Mouse (Mus musculus) kidney, embryonic 16.5 days (tissue): Measurements from ENCODE around the gene Cfi. TPM values are rescaled to one million over a fixed set of nuclear protein-coding genes. Genes with fewer than 3 reads are reported as not detected.

Experiments used
- ATAC-seq: fragments of 200-750 bp; cut with Nextera tagmentation; 2 replicates; pipeline ENCODE4 v1.8.0; 2017; ENCODE audit warnings: moderate TSS enrichment; ENCODE audit not compliant: low FRiP score, low TSS enrichment
- H3K27ac ChIP-seq: fragments of 300-500 bp; sonication (generic); 2 replicates; pipeline ENCODE4 v1.5.1; 2014; ENCODE audit warnings: low read length
- H3K27me3 ChIP-seq: fragments of 300-500 bp; sonication (generic); 2 replicates; pipeline ENCODE4 v1.6.1; 2014; ENCODE audit warnings: low read length, control low read depth, mixed read lengths; ENCODE audit not compliant: insufficient read depth
- H3K36me3 ChIP-seq: fragments of 300-500 bp; sonication (generic); 2 replicates; pipeline ENCODE4 v1.6.1; 2014; ENCODE audit warnings: low read length, control low read depth, mixed read lengths; ENCODE audit not compliant: insufficient read depth
- H3K4me1 ChIP-seq: fragments of 300-500 bp; sonication (generic); 2 replicates; pipeline ENCODE4 v1.6.1; 2014; ENCODE audit warnings: low read length, control low read depth, mixed read lengths; ENCODE audit not compliant: insufficient read depth
- H3K4me2 ChIP-seq: fragments of 300-500 bp; sonication (generic); replicated peaks from 2 replicates; pipeline ENCODE4 v1.6.1; 2014; ENCODE audit warnings: low read depth, low read length
- H3K4me3 ChIP-seq: fragments of 300-500 bp; sonication (generic); 2 replicates; pipeline ENCODE4 v1.5.1; 2014; ENCODE audit warnings: mild to moderate bottlenecking, low read length
- H3K9ac ChIP-seq: fragments of 300-500 bp; sonication (generic); replicated peaks from 2 replicates; pipeline ENCODE4 v1.6.1; 2014; ENCODE audit warnings: low read length
- H3K9me3 ChIP-seq: fragments of 300-500 bp; sonication (generic); 2 replicates; pipeline ENCODE4 v1.6.1; 2016; ENCODE audit warnings: low read length, control low read depth
- WGBS: fragments of 180-500 bp; shearing (Covaris S2); extraction: QIAGEN DNeasy Blood & Tissue Kit; methylation state at CpG from one replicate; pipeline ENCODE4 v1.1.7; 2014; 5-methylcytosine and 5-hydroxymethylcytosine counted together
- polyA plus RNA-seq: library from polyadenylated mRNA; unstranded; fragments of >200 nt; fragmentation: Nextera tagmentation; extraction: Ambion mirVana; gene quantifications from 2 replicates; pipeline ENCODE4 v1.2.1, GENCODE M21; 2015

The Cfi gene
- polyA plus RNA-seq, 1 experiment from 2014 or later: 24.6 TPM

DNA sequence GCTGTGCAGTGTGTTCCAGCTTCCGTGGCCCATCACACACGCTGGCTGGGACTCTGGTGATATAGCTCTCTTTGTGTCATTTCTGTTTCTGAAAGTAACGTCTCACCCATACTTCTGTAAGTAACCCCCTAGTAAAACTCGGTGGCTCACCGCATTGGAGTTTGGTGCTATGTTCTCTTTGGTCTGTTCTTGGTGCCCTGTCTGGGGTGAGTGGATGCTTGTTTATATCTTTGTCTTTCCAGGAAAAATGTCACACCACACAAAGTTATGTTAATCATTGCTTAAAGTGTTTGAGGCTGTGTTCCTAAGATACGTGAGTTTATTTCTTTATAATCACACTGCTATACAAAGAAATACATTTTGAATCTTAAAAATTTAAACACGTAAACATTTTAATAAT lies 11.2 kb downstream of the Cfi start:
- H3K4me1 ChIP-seq: no peaks in the 10 kb centered on the region
- no peak overlapping the region for H3K4me2 ChIP-seq
- H3K4me3 ChIP-seq: no peak overlapping the region
- H3K9ac ChIP-seq: no peak overlapping the region
- H3K36me3 ChIP-seq: no peaks in the 10 kb centered on the region
- H3K27me3 ChIP-seq: no peaks in the 10 kb centered on the region; the same call in 1 of the 2 replicates
- no peak overlapping the region for H3K27ac ChIP-seq
- no peaks in the 10 kb centered on the region for H3K9me3 ChIP-seq
- no peak for ATAC-seq
- 76% methylated on average over 7 of the region's 7 CpGs for WGBS

DNA sequence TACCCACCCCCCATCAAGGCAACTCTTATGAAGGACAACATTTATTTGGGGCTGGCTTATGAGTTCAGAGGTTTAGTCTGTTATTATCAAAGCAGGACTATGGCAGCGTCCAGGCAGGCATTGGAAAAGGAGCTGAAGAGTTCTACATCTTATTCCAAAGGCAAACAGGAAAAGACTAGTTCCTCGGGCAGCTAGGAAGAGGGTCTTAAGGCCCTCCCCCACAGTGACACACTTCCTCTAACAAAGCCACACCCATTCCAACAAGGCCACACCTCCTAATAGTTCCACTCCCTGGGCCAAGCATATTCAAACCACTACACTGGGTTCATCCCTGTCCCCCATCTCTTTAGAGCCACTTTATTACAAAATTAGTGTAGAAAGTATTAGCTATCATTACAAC lies 26.9 kb downstream of the Cfi start:
- ATAC-seq: no peak

DNA sequence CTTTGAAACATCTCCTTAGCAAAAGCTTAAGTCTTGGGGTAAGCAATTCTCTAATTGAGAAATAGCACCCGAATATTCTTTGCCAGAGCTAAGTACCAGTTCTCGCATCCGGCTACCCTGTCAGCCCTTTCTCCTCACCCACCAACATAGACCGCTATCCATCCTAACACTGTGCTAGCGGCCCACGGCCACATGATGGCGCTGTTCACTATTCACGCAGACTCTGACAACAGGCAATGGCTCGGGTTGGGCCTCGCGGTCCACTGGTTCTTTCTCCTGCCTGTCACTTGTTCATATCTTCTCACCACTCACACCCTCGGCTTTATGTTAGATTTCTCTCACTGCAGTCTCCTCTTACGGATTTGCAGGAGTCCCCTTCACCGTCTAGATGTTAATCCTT lies 28.0 kb downstream of the Cfi start:
- Histone ChIP-seq H3K27me3 (no peaks in the 10 kb centered on the region), H3K9ac (no peak overlapping the region), H3K4me2 (no peak overlapping the region), H3K9me3 (0 out of 2 replicates have a peak, but pooled peaks cover 3% of the 10 kb centered on the region), H3K4me3 (no peak overlapping the region), H3K4me1 (no peaks in the 10 kb centered on the region), H3K36me3 (no peaks in the 10 kb centered on the region), H3K27ac (no peak overlapping the region)
- ATAC-seq: no peak
- 54% methylated on average over 14 of the region's 14 CpGs for WGBS

More for the DNA sequence above, 26.9 kb downstream of the Cfi start:
- Histone ChIP-seq H3K4me1 (no peaks in the 10 kb centered on the region), H3K27ac (no peak overlapping the region), H3K4me2 (no peak overlapping the region), H3K9ac (no peak overlapping the region), H3K27me3 (no peaks in the 10 kb centered on the region), H3K4me3 (no peak overlapping the region), H3K9me3 (0 out of 2 replicates have a peak, but pooled peaks cover 7% of the 10 kb centered on the region), H3K36me3 (no peaks in the 10 kb centered on the region)
- WGBS: 75% methylated on average over 2 of the region's 2 CpGs

DNA sequence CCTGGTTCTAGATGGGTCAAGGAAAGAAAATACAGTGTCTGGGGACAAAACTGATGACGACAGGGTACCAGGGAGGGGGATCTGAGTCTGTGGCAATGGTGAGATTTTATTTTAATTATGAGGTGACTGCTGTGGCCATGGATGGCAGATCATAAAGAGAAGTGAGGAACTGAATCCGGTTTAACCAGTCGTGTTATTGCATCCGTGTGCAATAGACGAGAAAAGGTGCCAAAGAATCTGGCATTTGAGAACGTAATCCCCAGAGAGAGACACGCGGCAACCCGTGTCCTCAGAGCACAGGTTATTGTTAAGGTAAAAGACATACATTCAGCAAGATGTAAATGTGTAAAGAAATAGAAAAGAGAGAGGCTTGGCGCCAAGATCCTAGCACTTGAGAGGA lies 41.6 kb downstream of the Cfi start:
- no peak overlapping the region for H3K27ac ChIP-seq
- no peak overlapping the region for H3K4me2 ChIP-seq
- no peaks in the 10 kb centered on the region for H3K9me3 ChIP-seq
- H3K27me3 ChIP-seq: no peaks in the 10 kb centered on the region
- H3K4me1 ChIP-seq: peaks cover 13% of the 10 kb centered on the region
- WGBS: 70% methylated on average over 10 of the region's 10 CpGs
- H3K4me3 ChIP-seq: no peak overlapping the region
- H3K9ac ChIP-seq: no peak overlapping the region
- no peaks in the 10 kb centered on the region for H3K36me3 ChIP-seq
- no peak for ATAC-seq

DNA sequence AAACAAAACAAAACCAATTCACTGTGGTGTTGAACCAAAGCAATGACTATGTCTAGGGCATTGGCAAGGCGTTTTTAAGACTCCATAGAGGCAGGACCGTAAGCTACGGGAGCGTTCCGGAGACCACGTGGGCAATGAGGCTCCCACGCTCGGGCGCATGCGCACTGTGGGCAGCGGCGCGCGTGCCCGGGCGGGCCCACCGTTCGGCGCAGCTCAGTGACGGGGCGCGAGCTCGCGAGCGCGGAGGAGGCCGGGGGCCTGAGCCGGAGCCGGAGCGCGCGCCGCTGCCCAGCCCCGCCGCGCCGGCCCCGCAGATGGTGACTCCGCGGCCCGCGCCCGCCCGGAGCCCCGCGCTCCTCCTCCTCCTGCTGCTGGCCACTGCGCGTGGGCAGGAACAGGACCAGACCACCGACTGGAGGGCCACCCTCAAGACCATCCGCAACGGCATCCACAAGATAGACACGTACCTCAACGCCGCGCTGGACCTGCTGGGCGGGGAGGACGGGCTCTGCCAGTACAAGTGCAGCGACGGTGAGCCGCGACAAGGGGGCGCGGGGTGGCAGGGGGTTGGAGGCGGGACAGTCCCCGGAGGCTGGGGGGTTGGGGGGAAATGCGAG lies 42.8 kb downstream of the Cfi start, which contains the start of gene Pla2g12a:
TSS of gene Pla2g12a (plus strand) at position 202 of the 617 bp plus-strand sequence.
- peak; percentile 92 for ATAC-seq
- H3K27ac ChIP-seq: peak within 1 kb of the TSS; percentile 71
- 0% methylated on average over 60 of the region's 66 CpGs for WGBS
- peaks cover 13% of the 10 kb centered on the region for H3K4me1 ChIP-seq
- H3K4me2 ChIP-seq: peak within 1 kb of the TSS; percentile 92
- peak within 1 kb of the TSS; percentile 75 for H3K4me3 ChIP-seq
- no peaks in the 10 kb centered on the region for H3K36me3 ChIP-seq
- no peaks in the 10 kb centered on the region for H3K9me3 ChIP-seq
- H3K9ac ChIP-seq: peak within 1 kb of the TSS; percentile 86
- no peaks in the 10 kb centered on the region for H3K27me3 ChIP-seq

DNA sequence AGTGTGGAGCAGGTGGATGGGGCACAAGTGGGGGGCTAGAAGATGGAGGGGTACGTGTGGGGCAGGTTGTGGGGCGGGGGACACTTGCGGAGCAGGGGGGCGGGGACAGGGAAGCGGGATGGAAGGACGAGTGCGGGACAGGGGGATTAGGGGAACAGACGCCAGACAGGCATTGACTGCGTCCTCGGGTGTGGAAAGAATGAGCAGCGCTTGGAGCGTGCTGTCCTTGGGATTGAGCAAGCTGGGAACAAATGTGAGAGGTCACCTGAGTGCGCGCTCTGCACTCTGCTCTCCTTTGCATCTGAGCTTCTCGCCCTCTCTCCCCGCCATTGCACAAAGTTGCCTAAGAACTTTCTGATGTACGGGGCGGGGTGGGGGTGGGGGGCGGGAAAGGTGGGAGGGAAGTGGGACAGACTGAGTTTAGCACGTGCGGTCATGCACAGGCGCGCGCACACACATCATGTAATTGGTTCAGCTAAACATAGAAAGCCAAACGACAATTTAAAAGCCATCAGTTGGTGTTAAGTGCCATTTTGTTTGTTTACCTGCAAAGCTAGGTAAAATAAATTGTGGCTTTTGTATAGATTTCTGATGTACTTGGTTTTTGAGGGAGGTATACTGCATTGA lies 43.6 kb downstream of the Cfi start:
- H3K4me3 ChIP-seq: peak overlapping the region; percentile 75
- peak overlapping the region; percentile 92 for H3K4me2 ChIP-seq
- H3K4me1 ChIP-seq: peaks cover 13% of the 10 kb centered on the region
- peak; percentile 77 for ATAC-seq
- H3K27me3 ChIP-seq: no peaks in the 10 kb centered on the region
- no peaks in the 10 kb centered on the region for H3K9me3 ChIP-seq
- H3K36me3 ChIP-seq: no peaks in the 10 kb centered on the region
- WGBS: 1% methylated on average over 24 of the region's 25 CpGs
- H3K9ac ChIP-seq: peak overlapping the region; percentile 86
- peak overlapping the region; percentile 71 for H3K27ac ChIP-seq

DNA sequence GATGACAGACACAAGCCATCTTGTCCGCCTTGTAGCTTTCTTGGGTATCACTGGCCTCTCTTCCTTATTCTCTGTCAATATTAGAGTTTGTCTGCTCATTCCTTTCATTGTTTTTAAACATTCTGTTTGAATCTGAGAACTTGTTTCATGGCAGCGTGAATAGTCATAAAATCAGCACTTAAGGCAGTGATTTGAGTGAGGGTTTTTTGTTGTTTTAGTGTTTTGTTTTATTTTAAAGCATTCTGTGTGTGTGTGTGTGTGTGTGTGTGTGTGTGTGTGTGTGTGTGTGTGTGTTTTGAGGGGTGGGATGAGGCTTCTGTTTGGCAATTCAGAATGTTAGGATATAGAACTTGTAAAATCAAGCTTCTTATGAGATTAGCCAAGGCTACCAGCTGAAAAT lies 44.2 kb downstream of the Cfi start:
- peak overlapping the region; percentile 75 for H3K4me3 ChIP-seq
- no peak for ATAC-seq
- 65% methylated on average over 2 of the region's 2 CpGs for WGBS

DNA sequence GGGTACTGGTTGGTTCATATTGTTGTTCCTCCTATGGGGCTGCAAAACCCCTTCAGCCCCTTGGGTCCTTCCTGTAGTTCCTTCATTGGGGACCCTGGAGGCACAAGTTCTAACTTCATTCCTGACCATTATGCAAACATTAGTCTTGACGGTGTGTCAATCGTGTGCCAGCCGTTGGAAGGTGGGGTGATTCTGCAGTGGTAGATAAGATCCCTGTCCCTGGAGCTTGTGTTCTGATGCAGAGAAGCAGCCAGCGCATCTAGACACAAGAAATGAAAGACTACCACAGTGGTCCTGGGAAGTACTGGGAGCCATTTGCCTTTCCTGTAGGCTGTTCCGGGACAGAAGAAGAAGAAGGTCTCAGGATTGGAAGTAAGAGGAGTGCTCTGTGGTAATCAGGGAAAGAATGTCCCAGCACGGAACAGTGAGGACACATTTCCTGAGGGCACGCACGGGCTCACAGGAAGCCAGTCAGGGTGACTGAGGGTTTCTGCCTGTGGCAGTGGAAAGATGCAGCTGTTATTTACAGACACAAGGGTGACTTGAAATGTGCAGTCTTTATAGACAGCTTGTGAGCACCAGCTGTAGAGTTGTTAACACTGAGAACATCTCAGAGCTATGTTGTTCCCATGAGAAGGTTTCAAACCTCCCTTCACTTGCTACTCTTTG lies 45.4 kb downstream of the Cfi start:
- WGBS: 76% methylated on average over 8 of the region's 8 CpGs
- no peak for ATAC-seq
- H3K9ac ChIP-seq: no peak overlapping the region
- H3K27me3 ChIP-seq: no peaks in the 10 kb centered on the region
- H3K4me3 ChIP-seq: no peak overlapping the region
- H3K36me3 ChIP-seq: no peaks in the 10 kb centered on the region
- H3K4me1 ChIP-seq: peaks cover 13% of the 10 kb centered on the region
- H3K9me3 ChIP-seq: no peaks in the 10 kb centered on the region
- no peak overlapping the region for H3K27ac ChIP-seq
- no peak overlapping the region for H3K4me2 ChIP-seq

More for the DNA sequence above, 44.2 kb downstream of the Cfi start:
- H3K9me3 ChIP-seq: no peaks in the 10 kb centered on the region
- H3K9ac ChIP-seq: no peak overlapping the region
- no peak overlapping the region for H3K27ac ChIP-seq
- no peaks in the 10 kb centered on the region for H3K36me3 ChIP-seq
- peak overlapping the region; percentile 92 for H3K4me2 ChIP-seq
- H3K27me3 ChIP-seq: no peaks in the 10 kb centered on the region
- H3K4me1 ChIP-seq: peaks cover 13% of the 10 kb centered on the region

DNA sequence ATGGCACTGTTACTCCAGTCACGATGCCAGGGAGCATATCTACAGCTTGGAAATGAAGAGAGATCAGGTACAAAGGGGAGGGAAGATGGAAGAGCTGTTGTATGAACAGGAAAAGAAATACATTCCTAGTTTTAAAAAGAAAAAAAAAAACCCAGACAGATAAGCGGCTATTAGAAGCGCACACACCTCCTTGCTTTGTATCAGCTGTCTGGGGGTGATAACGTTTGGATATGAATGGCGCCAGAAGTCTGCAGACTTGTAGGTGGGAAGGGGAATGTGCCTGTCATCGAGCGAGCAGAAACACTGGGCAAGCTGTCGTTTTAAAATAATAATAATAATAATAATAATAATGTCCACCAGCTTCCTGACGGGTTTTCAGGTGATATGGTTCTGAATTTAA lies 49.9 kb downstream of the Cfi start:
- no peak overlapping the region for H3K4me3 ChIP-seq
- no peak overlapping the region for H3K9ac ChIP-seq
- peaks cover 3% of the 10 kb centered on the region; the same call in 1 of the 2 replicates for H3K4me1 ChIP-seq
- H3K9me3 ChIP-seq: no peaks in the 10 kb centered on the region
- no peak overlapping the region for H3K27ac ChIP-seq
- no peak for ATAC-seq
- no peaks in the 10 kb centered on the region for H3K27me3 ChIP-seq
- 85% methylated on average over 9 of the region's 9 CpGs for WGBS
- no peak overlapping the region for H3K4me2 ChIP-seq
- peaks cover 6% of the 10 kb centered on the region; the same call in 1 of the 2 replicates for H3K36me3 ChIP-seq

DNA sequence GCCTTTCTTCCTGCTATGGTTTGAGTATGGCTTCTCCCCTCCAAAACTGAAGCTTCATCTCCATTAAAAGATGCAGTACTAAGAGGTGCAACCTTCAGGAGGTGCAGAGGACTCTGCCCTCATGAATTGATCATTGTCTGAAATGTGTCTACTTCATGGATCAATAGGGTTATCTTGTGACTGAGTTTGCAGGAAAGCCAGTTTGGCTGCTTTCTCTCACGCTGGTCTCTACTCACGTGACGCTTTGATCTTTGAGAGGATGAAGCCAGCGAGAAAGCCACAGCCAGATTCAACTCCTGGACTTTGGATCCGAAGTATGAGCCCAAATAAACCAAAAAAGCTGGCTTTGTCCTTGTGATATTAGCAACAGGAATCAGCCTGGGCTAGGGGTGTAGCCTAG lies 50.7 kb downstream of the Cfi start:
- no peaks in the 10 kb centered on the region for H3K27me3 ChIP-seq
- no peak for ATAC-seq
- WGBS: 63% methylated on average over 5 of the region's 5 CpGs
- H3K9ac ChIP-seq: no peak overlapping the region
- no peaks in the 10 kb centered on the region for H3K4me1 ChIP-seq
- no peak overlapping the region for H3K4me2 ChIP-seq
- no peak overlapping the region for H3K4me3 ChIP-seq
- peaks cover 6% of the 10 kb centered on the region; the same call in 1 of the 2 replicates for H3K36me3 ChIP-seq
- H3K27ac ChIP-seq: no peak overlapping the region
- no peaks in the 10 kb centered on the region for H3K9me3 ChIP-seq
